Mouse (Mus musculus) stomach, embryonic 15.5 days (tissue): Measurements from ENCODE around the gene Mien1. TPM values are rescaled to one million over a fixed set of nuclear protein-coding genes. Genes with fewer than 3 reads are reported as not detected.

Source experiments
- ATAC-seq: fragments of 200-750 bp; cut with Nextera tagmentation; 2 replicates; pipeline ENCODE4 v1.8.0; 2017; ENCODE audit warnings: low read depth, moderate number of reproducible peaks, moderate TSS enrichment; ENCODE audit not compliant: insufficient read depth, low FRiP score
- H3K27ac ChIP-seq: fragments of 300-500 bp; sonication (generic); 2 replicates; pipeline ENCODE4 v1.5.1; 2015; ENCODE audit warnings: mild to moderate bottlenecking, inconsistent platforms
- H3K27me3 ChIP-seq: fragments of 300-500 bp; sonication (generic); replicated peaks from 2 replicates; pipeline ENCODE4 v1.6.1; 2015; ENCODE audit warnings: inconsistent platforms
- H3K36me3 ChIP-seq: fragments of 300-500 bp; sonication (generic); 2 replicates; pipeline ENCODE4 v1.6.1; 2015; ENCODE audit warnings: inconsistent platforms
- H3K4me1 ChIP-seq: fragments of 300-500 bp; sonication (generic); 2 replicates; pipeline ENCODE4 v1.6.1; 2015; ENCODE audit warnings: inconsistent platforms
- H3K4me2 ChIP-seq: fragments of 300-500 bp; sonication (generic); 2 replicates; pipeline ENCODE4 v1.6.1; 2015; ENCODE audit warnings: mild to moderate bottlenecking, inconsistent platforms
- H3K4me3 ChIP-seq: fragments of 300-500 bp; sonication (generic); replicated peaks from 2 replicates; pipeline ENCODE4 v1.5.1; 2015; ENCODE audit warnings: inconsistent platforms
- H3K9ac ChIP-seq: fragments of 300-500 bp; sonication (generic); 2 replicates; pipeline ENCODE4 v1.6.1; 2015; ENCODE audit warnings: inconsistent platforms
- H3K9me3 ChIP-seq: fragments of 300-500 bp; sonication (generic); 2 replicates; pipeline ENCODE4 v1.6.1; 2016; ENCODE audit warnings: inconsistent platforms
- WGBS: fragments of 180-500 bp; shearing (Covaris S2); methylation state at CpG from one replicate; pipeline ENCODE4 v1.1.7; 2015; 5-methylcytosine and 5-hydroxymethylcytosine counted together
- polyA plus RNA-seq: library from polyadenylated mRNA; unstranded; fragments of >200 nt; fragmentation: Nextera tagmentation; extraction: Ambion mirVana; gene quantifications from 2 replicates; pipeline ENCODE4 v1.2.1, GENCODE M21; 2015

Gene Mien1
- polyA plus RNA-seq, 1 experiment from 2014 or later: 137 TPM

- Histone ChIP-seq H3K4me2 (no peak overlapping the region), H3K27ac (peak overlapping the region; percentile 89), H3K4me3 (no peak overlapping the region), H3K9ac (no peak overlapping the region), H3K9me3 (no peaks in the 10 kb centered on the region), H3K36me3 (no peaks in the 10 kb centered on the region), H3K4me1 (peaks cover 10% of the 10 kb centered on the region), H3K27me3 (peaks cover 4% of the 10 kb centered on the region; the same call in 1 of the 2 replicates)
- WGBS: 40% methylated on average over 4 of the region's 4 CpGs
- no peak for ATAC-seq
These were observed 6.9 kb upstream of the Mien1 start for GRCm38 (mm10) chr11:98445679-98446078.

GRCm38 (mm10) chr11:98445238-98445637 is 6.4 kb upstream of the Mien1 start:
- Histone ChIP-seq H3K9me3 (no peaks in the 10 kb centered on the region), H3K4me2 (no peak overlapping the region), H3K27me3 (peaks cover 4% of the 10 kb centered on the region; the same call in 1 of the 2 replicates), H3K27ac (peak overlapping the region; percentile 89), H3K4me1 (peaks cover 10% of the 10 kb centered on the region), H3K36me3 (no peaks in the 10 kb centered on the region), H3K4me3 (no peak overlapping the region), H3K9ac (no peak overlapping the region)
- 17% methylated on average over 1 of the region's 1 CpGs for whole genome bisulfite sequencing
- no peak for ATAC-seq

DNA sequence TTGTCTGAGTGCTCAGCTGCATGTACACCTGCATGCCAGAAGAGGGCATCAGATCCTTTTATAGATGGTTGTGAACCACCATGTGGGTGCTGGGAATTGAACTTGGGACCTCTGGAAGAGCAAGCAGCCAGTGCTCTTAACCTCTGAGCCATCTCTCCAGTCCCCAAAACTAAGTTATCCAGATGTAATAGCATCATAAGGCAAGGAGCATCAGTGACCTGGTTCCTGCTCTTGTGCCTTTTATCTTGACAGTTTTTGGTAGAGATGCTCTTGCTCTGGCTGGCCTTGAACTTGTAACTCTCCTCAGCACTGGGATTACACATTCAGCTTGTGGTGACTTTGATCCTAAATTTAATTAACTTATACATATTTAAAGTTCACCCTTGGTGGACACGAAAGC is 4.9 kb upstream of the Mien1 start:
- Histone ChIP-seq H3K9me3 (no peaks in the 10 kb centered on the region), H3K4me2 (no peak overlapping the region), H3K9ac (no peak overlapping the region), H3K27ac (no peak overlapping the region), H3K36me3 (no peaks in the 10 kb centered on the region), H3K4me1 (peaks cover 5% of the 10 kb centered on the region), H3K4me3 (no peak overlapping the region), H3K27me3 (peaks cover 4% of the 10 kb centered on the region; the same call in 1 of the 2 replicates)
- 92% methylated on average over 1 of the region's 1 CpGs for WGBS
- ATAC-seq: no peak

DNA sequence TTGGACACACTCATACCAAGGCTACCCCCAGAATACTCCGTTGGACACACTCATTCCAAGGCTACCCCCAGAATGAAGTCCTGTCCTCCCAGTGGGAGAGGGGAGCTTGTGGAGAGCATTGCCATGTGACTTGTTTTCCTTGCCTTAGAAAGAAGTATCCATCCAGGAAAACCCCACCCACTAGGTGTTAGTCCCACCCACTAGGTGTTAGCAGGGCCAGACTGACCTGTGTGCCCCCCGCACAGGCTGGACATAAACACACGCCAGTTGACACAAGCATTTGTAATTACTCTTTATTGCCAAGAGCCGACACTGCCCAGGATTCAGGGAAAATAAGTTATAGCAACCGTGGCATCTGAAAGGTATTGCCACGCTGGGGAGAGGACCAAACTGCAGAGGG is 1.4 kb downstream of the Mien1 start:
- peaks cover 34% of the 10 kb centered on the region for H3K36me3 ChIP-seq
- peaks cover 8% of the 10 kb centered on the region for H3K4me1 ChIP-seq
- no peak overlapping the region for H3K9ac ChIP-seq
- no peaks in the 10 kb centered on the region for H3K27me3 ChIP-seq
- no peak for ATAC-seq
- 0 out of 2 replicates have a peak overlapping the region, but pooled peaks have one; percentile 11 for H3K27ac ChIP-seq
- WGBS: 71% methylated on average over 6 of the region's 6 CpGs
- H3K4me2 ChIP-seq: no peak overlapping the region
- H3K9me3 ChIP-seq: no peaks in the 10 kb centered on the region
- H3K4me3 ChIP-seq: 0 out of 2 replicates have a peak overlapping the region, but pooled peaks have one; percentile 71

DNA sequence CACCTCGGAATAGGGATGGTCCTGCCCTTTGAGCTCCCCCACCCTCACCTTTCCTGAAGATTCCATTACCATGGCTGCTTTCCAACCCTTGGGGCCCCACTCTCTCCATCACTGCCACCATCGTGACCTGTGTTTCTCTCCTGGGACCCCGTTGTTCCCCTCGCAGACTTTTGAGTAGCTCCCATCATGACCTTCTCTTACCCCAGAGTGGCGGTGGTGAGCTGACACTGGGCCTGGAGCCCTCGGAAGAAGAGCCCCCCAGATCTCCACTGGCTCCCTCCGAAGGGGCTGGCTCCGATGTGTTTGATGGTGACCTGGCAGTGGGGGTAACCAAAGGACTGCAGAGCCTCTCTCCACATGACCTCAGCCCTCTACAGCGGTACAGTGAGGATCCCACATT is 3.1 kb downstream of the Mien1 start:
- Histone ChIP-seq H3K9ac (no peak overlapping the region), H3K4me1 (peaks cover 8% of the 10 kb centered on the region), H3K36me3 (peaks cover 39% of the 10 kb centered on the region), H3K27me3 (no peaks in the 10 kb centered on the region), H3K4me2 (no peak overlapping the region), H3K27ac (no peak overlapping the region), H3K9me3 (no peaks in the 10 kb centered on the region), H3K4me3 (no peak overlapping the region)
- 85% methylated on average over 9 of the region's 9 CpGs for whole genome bisulfite sequencing
- ATAC-seq: no peak

GRCm38 (mm10) chr11:98431743-98432502 is 6.9 kb downstream of the Mien1 start:
- Histone ChIP-seq H3K9me3 (no peaks in the 10 kb centered on the region), H3K36me3 (peaks cover 59% of the 10 kb centered on the region), H3K4me3 (no peak overlapping the region), H3K27me3 (no peaks in the 10 kb centered on the region), H3K4me1 (no peaks in the 10 kb centered on the region), H3K4me2 (no peak overlapping the region), H3K27ac (no peak overlapping the region), H3K9ac (no peak overlapping the region)
- 83% methylated on average over 9 of the region's 9 CpGs for WGBS
- ATAC-seq: no peak

- peak; percentile 53 for ATAC-seq
- no peak overlapping the region for H3K4me3 ChIP-seq
- no peaks in the 10 kb centered on the region for H3K9me3 ChIP-seq
- no peak overlapping the region for H3K4me2 ChIP-seq
- no peak overlapping the region for H3K9ac ChIP-seq
- WGBS: 68% methylated on average over 5 of the region's 5 CpGs
- H3K36me3 ChIP-seq: peaks cover 50% of the 10 kb centered on the region
- H3K27ac ChIP-seq: peak overlapping the region; percentile 75
- no peaks in the 10 kb centered on the region for H3K27me3 ChIP-seq
- H3K4me1 ChIP-seq: no peaks in the 10 kb centered on the region
These were observed 10.4 kb downstream of the Mien1 start for GRCm38 (mm10) chr11:98428436-98428835.

GRCm38 (mm10) chr11:98426592-98426991 is 12.2 kb downstream of the Mien1 start:
- WGBS: 91% methylated on average over 7 of the region's 7 CpGs
- ATAC-seq: no peak
- no peaks in the 10 kb centered on the region for H3K9me3 ChIP-seq
- no peak overlapping the region for H3K4me3 ChIP-seq
- H3K36me3 ChIP-seq: peaks cover 54% of the 10 kb centered on the region
- no peak overlapping the region for H3K4me2 ChIP-seq
- no peaks in the 10 kb centered on the region for H3K27me3 ChIP-seq
- no peaks in the 10 kb centered on the region for H3K4me1 ChIP-seq
- H3K9ac ChIP-seq: no peak overlapping the region
- H3K27ac ChIP-seq: no peak overlapping the region

- peak; percentile 47 for ATAC-seq
- Histone ChIP-seq H3K4me2 (no peak overlapping the region), H3K9me3 (no peaks in the 10 kb centered on the region), H3K27ac (peak overlapping the region; percentile 81), H3K4me1 (peaks cover 29% of the 10 kb centered on the region), H3K4me3 (no peak overlapping the region), H3K27me3 (no peaks in the 10 kb centered on the region), H3K36me3 (peaks cover 9% of the 10 kb centered on the region; the same call in 1 of the 2 replicates), H3K9ac (no peak overlapping the region)
- WGBS: 69% methylated on average over 10 of the region's 10 CpGs
These were observed 19.7 kb downstream of the Mien1 start for GRCm38 (mm10) chr11:98418939-98419547.

DNA sequence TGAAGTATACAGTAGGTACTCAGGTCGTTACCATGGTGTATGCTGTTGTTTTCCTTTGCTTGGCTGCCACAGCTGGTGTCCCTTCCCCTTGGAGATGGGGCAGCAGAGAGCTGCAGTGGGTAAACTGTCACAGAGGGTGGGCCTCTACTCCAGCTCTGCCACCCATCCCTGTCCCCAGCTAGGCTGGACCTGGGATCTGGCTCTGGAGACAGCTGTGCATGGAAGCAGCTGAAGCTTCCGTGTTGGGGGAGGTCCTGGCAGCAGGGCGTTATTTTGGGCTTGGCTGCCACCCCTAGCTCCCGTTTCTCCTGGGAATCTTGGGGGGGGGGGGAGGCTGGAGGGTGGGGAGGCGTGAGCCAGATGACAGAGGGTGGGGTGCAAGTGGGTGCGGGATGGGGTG is 20.5 kb downstream of the Mien1 start:
- H3K4me2 ChIP-seq: no peak overlapping the region
- H3K27ac ChIP-seq: peak overlapping the region; percentile 81

DNA sequence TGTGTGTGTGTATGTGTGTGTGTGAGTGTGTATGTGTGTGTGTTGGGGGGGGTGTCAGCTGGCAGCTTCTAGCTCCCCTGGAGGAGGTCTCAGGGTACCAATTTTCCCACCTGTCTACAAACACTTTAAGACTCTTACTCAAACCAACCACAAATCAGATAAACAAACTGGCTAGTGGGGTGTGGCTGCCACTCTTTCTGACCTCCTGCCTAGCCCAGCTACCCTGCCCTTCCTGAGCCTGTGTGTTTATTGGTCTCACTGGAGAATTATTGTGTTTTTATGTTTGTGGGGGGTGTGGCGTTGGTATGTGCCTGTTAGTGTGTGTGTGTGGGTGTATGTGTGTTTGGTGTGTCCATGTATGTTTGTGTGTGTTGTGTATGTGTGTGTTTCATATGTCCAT is 21.7 kb downstream of the Mien1 start:
- Histone ChIP-seq H3K36me3 (no peaks in the 10 kb centered on the region), H3K9me3 (no peaks in the 10 kb centered on the region), H3K4me3 (no peak overlapping the region), H3K9ac (no peak overlapping the region), H3K4me1 (peaks cover 35% of the 10 kb centered on the region), H3K27me3 (no peaks in the 10 kb centered on the region), H3K27ac (no peak overlapping the region), H3K4me2 (no peak overlapping the region)
- 71% methylated on average over 1 of the region's 1 CpGs for WGBS
- no peak for ATAC-seq

More for the DNA sequence above, 20.5 kb downstream of the Mien1 start:
- Histone ChIP-seq H3K27me3 (no peaks in the 10 kb centered on the region), H3K4me1 (peaks cover 35% of the 10 kb centered on the region), H3K9me3 (no peaks in the 10 kb centered on the region), H3K36me3 (peaks cover 9% of the 10 kb centered on the region; the same call in 1 of the 2 replicates), H3K4me3 (no peak overlapping the region), H3K9ac (no peak overlapping the region)
- ATAC-seq: no peak
- 57% methylated on average over 6 of the region's 6 CpGs for WGBS

DNA sequence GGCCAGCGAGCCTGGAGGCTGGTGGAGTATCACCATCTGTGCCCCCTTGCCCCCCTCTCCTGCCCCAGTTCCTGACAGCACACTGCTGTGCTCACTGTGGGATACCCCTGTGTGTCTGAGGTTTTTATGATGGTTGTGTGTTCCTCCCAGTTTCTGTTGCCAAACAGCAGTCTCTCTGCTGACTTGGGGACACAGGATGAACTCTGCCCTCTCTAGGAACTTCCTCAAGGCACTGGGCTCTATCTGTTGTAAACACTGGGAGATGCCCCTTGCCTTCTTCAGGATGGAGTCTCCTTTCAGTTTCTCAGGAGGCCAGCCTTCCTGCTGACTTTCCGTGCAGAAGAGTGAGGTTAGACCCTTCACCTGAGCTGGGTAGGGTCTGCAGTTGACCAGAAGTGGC is 24.6 kb downstream of the Mien1 start:
- no peaks in the 10 kb centered on the region for H3K36me3 ChIP-seq
- no peaks in the 10 kb centered on the region for H3K9me3 ChIP-seq
- peak overlapping the region; percentile 95 for H3K4me3 ChIP-seq
- H3K9ac ChIP-seq: no peak overlapping the region
- ATAC-seq: no peak
- H3K4me1 ChIP-seq: peaks cover 43% of the 10 kb centered on the region
- H3K27me3 ChIP-seq: no peaks in the 10 kb centered on the region
- WGBS: 32% methylated on average over 2 of the region's 2 CpGs
- H3K27ac ChIP-seq: 0 out of 2 replicates have a peak overlapping the region, but pooled peaks have one; percentile 2
- peak overlapping the region; percentile 61 for H3K4me2 ChIP-seq
